Mouse (Mus musculus): ENCODE measurements around the gene Tmem203. TPM values are rescaled to one million over a fixed set of nuclear protein-coding genes. Genes with fewer than 3 reads are reported as not detected.

The Tmem203 gene
- total and polyA plus RNA-seq, 3 experiments, result 21.2 to 28.3 (median 21.5) TPM

DNA sequence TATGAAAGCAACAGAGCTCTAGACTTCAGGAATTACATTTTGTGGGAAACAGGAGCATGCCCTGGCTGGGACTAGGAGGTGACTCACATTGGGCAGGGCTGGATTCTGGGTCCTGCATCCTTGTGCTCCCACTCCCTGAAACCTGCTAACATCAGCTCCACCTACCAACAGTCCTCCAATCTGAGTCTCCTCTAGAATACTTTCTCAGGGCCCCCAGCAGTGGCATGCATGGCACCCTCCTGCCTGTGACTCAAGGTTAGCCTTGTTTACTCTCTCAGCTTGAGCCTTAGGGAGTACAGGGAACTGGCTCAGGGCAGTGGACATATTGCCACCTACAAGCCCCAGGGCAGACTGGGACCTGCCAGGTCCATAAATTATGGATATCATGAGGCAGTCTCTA, 17.1 kb upstream of the Tmem203 start:
- Histone ChIP-seq H3K9me3 (replicated peaks; ENCODE audit: low read length) (no peaks in the 10 kb centered on the region), H3K4me2 (ENCODE audit: insufficient read depth, low read depth, poor library complexity, severe bottlenecking) (no peak overlapping the region), H3K27me3 (replicated peaks) (peaks cover 77% of the 10 kb centered on the region), H3K36me3 (replicated peaks in 1 of 2; ENCODE audit: control insufficient read depth in 1 of 2, insufficient read depth in 1 of 2, low read length in 1 of 2) (no peaks in the 10 kb centered on the region), H3K9ac (ENCODE audit: insufficient read depth, low read depth) (no peak overlapping the region), H3K4me3 (replicated peaks in 1 of 3; ENCODE audit: low read depth in 2 of 3, low read length in 2 of 3, poor library complexity in 1 of 3) (no peak overlapping the region), H3K4me1 (ENCODE audit: control insufficient read depth in 1 of 2, insufficient read depth in 2 of 2) (peaks cover 12 to 21% of the 10 kb centered on the region in 2 experiments), H3K27ac (ENCODE audit: insufficient read depth, low read depth) (no peak overlapping the region), H3K79me2 (replicated peaks; ENCODE audit: control insufficient read depth, extremely low read depth, insufficient read depth, poor library complexity, severe bottlenecking) (no peaks in the 10 kb centered on the region)
- dilution Hi-C loops (cut with MboI; ENCODE audit: extremely low pct_ligation_motif_present, extremely low pct_unique_long_range_greater_than_20kb, low sequenced_read_pairs), result no loop called here
- DNase-seq (ENCODE audit: extremely low read depth), result no peak
- TF ChIP-seq POLR2A (IDR thresholded peaks at IDR 0.05; ENCODE audit: low read depth, low read length) (no peak), TCF12 (IDR thresholded peaks at IDR 0.05; ENCODE audit: low read depth, low read length) (no peak), HCFC1 (IDR thresholded peaks at IDR 0.05; ENCODE audit: low read depth, low read length) (no peak), ELF1 (IDR thresholded peaks at IDR 0.05; ENCODE audit: low read depth, low read length) (no peak), CTCF (conservative IDR thresholded peaks at IDR 0.05 in 1 of 2, IDR thresholded peaks at IDR 0.05 in 1 of 2; ENCODE audit: low read depth in 2 of 2, low read length in 2 of 2) (no peak), PAX5 (IDR thresholded peaks at IDR 0.05; ENCODE audit: low read length) (no peak), ZC3H11A (IDR thresholded peaks at IDR 0.05; ENCODE audit: low read depth, low read length) (no peak), E2F4 (IDR thresholded peaks at IDR 0.05; ENCODE audit: insufficient replicate concordance, low read depth, low read length) (no peak)
- in situ Hi-C loops (cut with MboI; ENCODE audit: low pct_ligation_motif_present, low pct_unique_long_range_greater_than_20kb, low sequenced_read_pairs), result no loop called here

DNA sequence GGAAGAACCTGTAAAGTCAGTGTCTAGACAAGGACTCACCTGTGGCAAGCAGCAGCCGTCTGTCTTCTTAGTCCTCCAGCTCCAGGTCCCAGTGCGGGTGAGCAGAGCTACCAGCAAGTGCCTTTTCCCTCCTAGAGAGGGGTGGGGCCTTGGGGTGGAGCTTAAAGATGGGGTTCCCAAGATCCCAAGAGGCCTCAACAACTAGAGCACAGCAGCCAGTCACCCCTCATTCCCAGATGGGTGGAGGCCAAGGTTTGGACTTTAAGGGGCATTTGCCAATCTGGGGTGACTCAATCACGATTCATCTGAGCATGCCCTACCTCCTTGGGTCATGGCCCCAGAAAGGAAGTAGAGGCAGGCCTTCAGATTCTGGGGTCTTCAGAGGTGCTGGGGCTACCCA, 15.5 kb upstream of the Tmem203 start:
- no peak for DNase-seq (ENCODE audit: extremely low read depth)
- H3K4me3 ChIP-seq (replicated peaks in 1 of 3; ENCODE audit: low read depth in 2 of 3, low read length in 2 of 3, poor library complexity in 1 of 3), result no peak overlapping the region
- H3K9ac ChIP-seq (ENCODE audit: insufficient read depth, low read depth), result no peak overlapping the region
- in situ Hi-C loops (cut with MboI; ENCODE audit: low pct_ligation_motif_present, low pct_unique_long_range_greater_than_20kb, low sequenced_read_pairs) (no loop called here), dilution Hi-C loops (cut with MboI; ENCODE audit: extremely low pct_ligation_motif_present, extremely low pct_unique_long_range_greater_than_20kb, low sequenced_read_pairs) (no loop called here)
- no peak overlapping the region for H3K27ac ChIP-seq (ENCODE audit: insufficient read depth, low read depth)
- peaks cover 2 to 14% of the 10 kb centered on the region in 2 experiments for H3K36me3 ChIP-seq (replicated peaks in 1 of 2; ENCODE audit: control insufficient read depth in 1 of 2, insufficient read depth in 1 of 2, low read length in 1 of 2)
- H3K79me2 ChIP-seq (replicated peaks; ENCODE audit: control insufficient read depth, extremely low read depth, insufficient read depth, poor library complexity, severe bottlenecking), result no peaks in the 10 kb centered on the region
- peaks cover 61% of the 10 kb centered on the region for H3K27me3 ChIP-seq (replicated peaks)
- H3K4me1 ChIP-seq (ENCODE audit: control insufficient read depth in 1 of 2, insufficient read depth in 2 of 2), result peaks cover 12 to 16% of the 10 kb centered on the region in 2 experiments
- no peaks in the 10 kb centered on the region for H3K9me3 ChIP-seq (replicated peaks; ENCODE audit: low read length)
- TF ChIP-seq SIN3A (IDR thresholded peaks at IDR 0.05; ENCODE audit: low read length), result no peak
- no peak for TF ChIP-seq TBP (conservative IDR thresholded peaks at IDR 0.05; ENCODE audit: low read depth, low read length)
- no peak for TF ChIP-seq RAD21 (IDR thresholded peaks at IDR 0.05; ENCODE audit: low read depth, low read length)
- TF ChIP-seq NELFE (IDR thresholded peaks at IDR 0.05; ENCODE audit: low read depth, low read length), result no peak
- no peak for TF ChIP-seq ZNF384 (IDR thresholded peaks at IDR 0.05; ENCODE audit: low read depth, low read length)
- H3K4me2 ChIP-seq (ENCODE audit: insufficient read depth, low read depth, poor library complexity, severe bottlenecking), result no peak overlapping the region

DNA sequence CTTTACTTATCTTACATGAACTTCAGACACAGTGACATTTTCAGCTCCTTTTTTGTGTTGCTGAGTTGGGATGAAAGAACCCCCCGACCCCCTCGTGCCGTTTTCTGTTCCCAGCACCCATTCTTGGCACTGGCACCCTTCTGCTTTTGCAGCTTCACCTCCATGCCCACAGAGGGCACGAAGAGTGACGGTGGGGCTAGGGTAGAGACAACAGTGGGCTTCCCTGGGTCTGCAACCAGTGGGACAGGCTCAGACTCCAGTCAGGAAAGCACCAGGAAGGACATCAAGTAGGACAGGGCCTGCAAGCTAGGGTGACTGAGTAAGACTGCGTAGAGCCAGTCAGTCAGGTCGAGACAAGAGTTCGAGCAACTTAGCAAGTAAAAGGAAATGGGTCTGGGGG, 14.9 kb upstream of the Tmem203 start:
- Histone ChIP-seq H3K4me3 (replicated peaks in 1 of 3; ENCODE audit: low read depth in 2 of 3, low read length in 2 of 3, poor library complexity in 1 of 3) (peak overlapping the region in 2 of 3 experiments; percentile 13 to 49), H3K27ac (ENCODE audit: insufficient read depth, low read depth) (no peak overlapping the region), H3K27me3 (replicated peaks) (peaks cover 56% of the 10 kb centered on the region), H3K4me2 (ENCODE audit: insufficient read depth, low read depth, poor library complexity, severe bottlenecking) (peak overlapping the region; percentile 89; the same call in 1 of the 2 replicates), H3K79me2 (replicated peaks; ENCODE audit: control insufficient read depth, extremely low read depth, insufficient read depth, poor library complexity, severe bottlenecking) (no peaks in the 10 kb centered on the region), H3K36me3 (replicated peaks in 1 of 2; ENCODE audit: control insufficient read depth in 1 of 2, insufficient read depth in 1 of 2, low read length in 1 of 2) (peaks cover 5 to 19% of the 10 kb centered on the region in 2 experiments), H3K9me3 (replicated peaks; ENCODE audit: low read length) (no peaks in the 10 kb centered on the region), H3K9ac (ENCODE audit: insufficient read depth, low read depth) (0 out of 2 replicates have a peak overlapping the region, but pooled peaks have one; percentile 3), H3K4me1 (ENCODE audit: control insufficient read depth in 1 of 2, insufficient read depth in 2 of 2) (peaks cover 12 to 16% of the 10 kb centered on the region in 2 experiments)
- TF ChIP-seq KAT2A (IDR thresholded peaks at IDR 0.05; ENCODE audit: insufficient replicate concordance, low read length) (no peak), CTCF (conservative IDR thresholded peaks at IDR 0.05 in 1 of 2, IDR thresholded peaks at IDR 0.05 in 1 of 2; ENCODE audit: low read depth in 2 of 2, low read length in 2 of 2) (no peak), SMC3 (IDR thresholded peaks at IDR 0.05; ENCODE audit: low read depth, low read length) (no peak), SIN3A (IDR thresholded peaks at IDR 0.05; ENCODE audit: low read length) (no peak), MAFK (IDR thresholded peaks at IDR 0.05; ENCODE audit: insufficient replicate concordance, low read length) (no peak), TCF12 (IDR thresholded peaks at IDR 0.05; ENCODE audit: low read depth, low read length) (no peak), USF1 (IDR thresholded peaks at IDR 0.05; ENCODE audit: low read depth, low read length) (no peak), USF2 (conservative IDR thresholded peaks at IDR 0.05; ENCODE audit: low read depth, low read length) (no peak), UBTF (IDR thresholded peaks at IDR 0.05; ENCODE audit: low read depth, low read length) (no peak), IRF4 (IDR thresholded peaks at IDR 0.05; ENCODE audit: low read depth, low read length) (no peak), MXI1 (IDR thresholded peaks at IDR 0.05; ENCODE audit: low read depth, low read length) (no peak)
- DNase-seq (ENCODE audit: extremely low read depth), result no peak
- dilution Hi-C loops (cut with MboI; ENCODE audit: extremely low pct_ligation_motif_present, extremely low pct_unique_long_range_greater_than_20kb, low sequenced_read_pairs) (no loop called here), in situ Hi-C loops (cut with MboI; ENCODE audit: low pct_ligation_motif_present, low pct_unique_long_range_greater_than_20kb, low sequenced_read_pairs) (no loop called here)
